Mouse (Mus musculus): ENCODE data around the gene Actr1a. TPM values are rescaled to one million over a fixed set of nuclear protein-coding genes. Genes with fewer than 3 reads are reported as not detected.

Actr1a gene
- 145 and 152 TPM in 2 replicates for polyA plus RNA-seq (2015; fragmentation: Nextera tagmentation; extraction: Ambion mirVana)

- no peaks in the 10 kb centered on the region for H3K9me3 ChIP-seq
- no peaks in the 10 kb centered on the region for H3K27me3 ChIP-seq
- peak within 1 kb of the TSS; percentile 71 for H3K4me3 ChIP-seq
- H3K27ac ChIP-seq: peak within 1 kb of the TSS; percentile 52; the same call in 1 of the 2 replicates
- H3K9ac ChIP-seq: peak within 1 kb of the TSS; percentile 82
- peaks cover 4% of the 10 kb centered on the region; the same call in 1 of the 2 replicates for H3K36me3 ChIP-seq
- H3K4me1 ChIP-seq: peaks cover 49% of the 10 kb centered on the region
- peak within 1 kb of the TSS; percentile 97 for H3K4me2 ChIP-seq (replicated peaks)
- WGBS: under 1% methylated on average over 51 of the region's 51 CpGs
- peak; percentile 93 for ATAC-seq (ENCODE audit: low FRiP score, low read depth)
These were observed at the start of gene Actr1a for GRCm38 (mm10) chr19:46395109-46396009. Gene Actr1a, minus strand, starts transcription at chr19:46395748.

- Histone ChIP-seq H3K9me3 (no peaks in the 10 kb centered on the region), H3K9ac (no peak overlapping the region), H3K27me3 (no peaks in the 10 kb centered on the region), H3K4me3 (no peak overlapping the region), H3K36me3 (no peaks in the 10 kb centered on the region), H3K4me1 (peaks cover 32% of the 10 kb centered on the region), H3K4me2 (replicated peaks) (no peak overlapping the region), H3K27ac (no peak overlapping the region; the same call in 1 of the 2 replicates)
- peak; percentile 60; the same call in 1 of the 2 replicates for ATAC-seq (ENCODE audit: low FRiP score, low read depth)
- WGBS: 3% methylated on average over 6 of the region's 6 CpGs
These were observed 48.7 kb upstream of the Actr1a start for GRCm38 (mm10) chr19:46444209-46444608.

GRCm38 (mm10) chr19:46443509-46443908, 48.0 kb upstream of the Actr1a start:
- no peaks in the 10 kb centered on the region for H3K36me3 ChIP-seq
- WGBS: 16% methylated on average over 6 of the region's 6 CpGs
- no peak for ATAC-seq (ENCODE audit: low FRiP score, low read depth)
- H3K9me3 ChIP-seq: no peaks in the 10 kb centered on the region
- no peaks in the 10 kb centered on the region for H3K27me3 ChIP-seq
- 0 out of 2 replicates have a peak overlapping the region, but pooled peaks have one; percentile 1 for H3K9ac ChIP-seq
- H3K4me2 ChIP-seq (replicated peaks): no peak overlapping the region
- peak overlapping the region; percentile 48; the same call in 1 of the 2 replicates for H3K27ac ChIP-seq
- no peak overlapping the region for H3K4me3 ChIP-seq
- H3K4me1 ChIP-seq: peaks cover 28% of the 10 kb centered on the region

GRCm38 (mm10) chr19:46435492-46435891, 39.9 kb upstream of the Actr1a start:
- 10% methylated on average over 7 of the region's 7 CpGs for WGBS
- Histone ChIP-seq H3K36me3 (peaks cover 11% of the 10 kb centered on the region), H3K4me2 (replicated peaks) (no peak overlapping the region), H3K9me3 (no peaks in the 10 kb centered on the region), H3K27ac (no peak overlapping the region), H3K9ac (no peak overlapping the region), H3K4me3 (no peak overlapping the region), H3K27me3 (no peaks in the 10 kb centered on the region), H3K4me1 (peaks cover 16% of the 10 kb centered on the region)
- no peak for ATAC-seq (ENCODE audit: low FRiP score, low read depth)

- WGBS: 75% methylated on average over 9 of the region's 9 CpGs
- Histone ChIP-seq H3K4me1 (peaks cover 16% of the 10 kb centered on the region), H3K9ac (0 out of 2 replicates have a peak overlapping the region, but pooled peaks have one; percentile 8), H3K36me3 (peaks cover 11% of the 10 kb centered on the region), H3K4me2 (replicated peaks) (no peak overlapping the region), H3K27ac (no peak overlapping the region), H3K4me3 (no peak overlapping the region), H3K9me3 (no peaks in the 10 kb centered on the region), H3K27me3 (no peaks in the 10 kb centered on the region)
- ATAC-seq (ENCODE audit: low FRiP score, low read depth): no peak
These were observed 39.0 kb upstream of the Actr1a start for GRCm38 (mm10) chr19:46434591-46434990.

- Histone ChIP-seq H3K9ac (0 out of 2 replicates have a peak overlapping the region, but pooled peaks have one; percentile 8), H3K27me3 (no peaks in the 10 kb centered on the region), H3K27ac (no peak overlapping the region), H3K4me1 (peaks cover 16% of the 10 kb centered on the region), H3K4me2 (replicated peaks) (no peak overlapping the region), H3K36me3 (peaks cover 14% of the 10 kb centered on the region), H3K9me3 (no peaks in the 10 kb centered on the region), H3K4me3 (no peak overlapping the region)
- 68% methylated on average over 9 of the region's 9 CpGs for WGBS
- ATAC-seq (ENCODE audit: low FRiP score, low read depth): no peak
These were observed 38.6 kb upstream of the Actr1a start for GRCm38 (mm10) chr19:46434148-46434547.

- no peaks in the 10 kb centered on the region for H3K27me3 ChIP-seq
- no peak overlapping the region for H3K4me3 ChIP-seq
- H3K4me1 ChIP-seq: peaks cover 16% of the 10 kb centered on the region
- H3K9me3 ChIP-seq: no peaks in the 10 kb centered on the region
- H3K27ac ChIP-seq: peak overlapping the region; percentile 17; the same call in 1 of the 2 replicates
- WGBS: 52% methylated on average over 7 of the region's 7 CpGs
- peaks cover 16% of the 10 kb centered on the region for H3K36me3 ChIP-seq
- no peak overlapping the region for H3K9ac ChIP-seq
- no peak overlapping the region for H3K4me2 ChIP-seq (replicated peaks)
- ATAC-seq (ENCODE audit: low FRiP score, low read depth): no peak
These were observed 38.2 kb upstream of the Actr1a start for GRCm38 (mm10) chr19:46433712-46434111.

GRCm38 (mm10) chr19:46429250-46429649, 33.7 kb upstream of the Actr1a start:
- ATAC-seq (ENCODE audit: low FRiP score, low read depth): no peak
- Histone ChIP-seq H3K27me3 (no peaks in the 10 kb centered on the region), H3K4me2 (replicated peaks) (no peak overlapping the region), H3K9me3 (no peaks in the 10 kb centered on the region), H3K9ac (no peak overlapping the region), H3K4me1 (peaks cover 8% of the 10 kb centered on the region), H3K27ac (no peak overlapping the region), H3K4me3 (no peak overlapping the region), H3K36me3 (peaks cover 46% of the 10 kb centered on the region)

- no peak overlapping the region for H3K9ac ChIP-seq
- H3K27me3 ChIP-seq: no peaks in the 10 kb centered on the region
- peaks cover 39% of the 10 kb centered on the region for H3K36me3 ChIP-seq
- no peaks in the 10 kb centered on the region for H3K9me3 ChIP-seq
- no peak overlapping the region for H3K27ac ChIP-seq
- H3K4me2 ChIP-seq (replicated peaks): no peak overlapping the region
- H3K4me3 ChIP-seq: no peak overlapping the region
- H3K4me1 ChIP-seq: peaks cover 25% of the 10 kb centered on the region
- WGBS: 84% methylated on average over 12 of the region's 12 CpGs
- ATAC-seq (ENCODE audit: low FRiP score, low read depth): no peak
These were observed 30.9 kb upstream of the Actr1a start for GRCm38 (mm10) chr19:46426488-46426887.

GRCm38 (mm10) chr19:46425266-46425665, 29.7 kb upstream of the Actr1a start:
- Histone ChIP-seq H3K27ac (no peak overlapping the region), H3K4me2 (replicated peaks) (no peak overlapping the region), H3K36me3 (peaks cover 35% of the 10 kb centered on the region), H3K9ac (no peak overlapping the region), H3K4me3 (no peak overlapping the region), H3K27me3 (no peaks in the 10 kb centered on the region), H3K4me1 (peaks cover 32% of the 10 kb centered on the region), H3K9me3 (no peaks in the 10 kb centered on the region)
- 97% methylated on average over 8 of the region's 8 CpGs for WGBS
- ATAC-seq (ENCODE audit: low FRiP score, low read depth): no peak

GRCm38 (mm10) chr19:46422384-46423338, 27.1 kb upstream of the Actr1a start:
- Histone ChIP-seq H3K4me2 (replicated peaks) (peak overlapping the region; percentile 12), H3K9me3 (no peaks in the 10 kb centered on the region), H3K4me1 (peaks cover 32% of the 10 kb centered on the region), H3K4me3 (no peak overlapping the region), H3K9ac (no peak overlapping the region; the same call in 1 of the 2 replicates), H3K36me3 (peaks cover 20% of the 10 kb centered on the region), H3K27me3 (no peaks in the 10 kb centered on the region), H3K27ac (peak overlapping the region; percentile 65)
- peak; percentile 79 for ATAC-seq (ENCODE audit: low FRiP score, low read depth)
- 17% methylated on average over 11 of the region's 11 CpGs for WGBS
